Mouse (Mus musculus) CH12.LX (cell line): ENCODE data around the gene Csad. TPM values are rescaled to one million over a fixed set of nuclear protein-coding genes. Genes with fewer than 3 reads are reported as not detected.

Experiments used
- DNase-seq: peaks from one replicate; pipeline ENCODE4 v3.0.0-alpha.2; 2013; ENCODE audit errors: extremely low read depth
- H3K27ac ChIP-seq: 2 replicates; pipeline ENCODE4 v1.5.1; 2012; ENCODE audit warnings: low read depth, mild to moderate bottlenecking, control low read depth, moderate library complexity; ENCODE audit not compliant: insufficient read depth
- H3K27me3 ChIP-seq: replicated peaks from 2 replicates; pipeline ENCODE3; 2012; ENCODE audit warnings: inconsistent platforms
- H3K36me3 ChIP-seq, 2 experiments: replicated peaks in 1 of 2; 2 replicates each; pipeline versions ENCODE3 to v1.6.1; 2012; ENCODE audit warnings: inconsistent platforms in 1 of 2, low read length in 1 of 2, mild to moderate bottlenecking in 1 of 2, mixed read lengths in 1 of 2, moderate library complexity in 1 of 2; ENCODE audit not compliant: control insufficient read depth in 1 of 2, insufficient read depth in 1 of 2
- H3K4me1 ChIP-seq, 2 experiments: 2 replicates each; pipeline ENCODE4 v1.6.1; 2012; ENCODE audit warnings: inconsistent platforms in 1 of 2, moderate library complexity in 1 of 2; ENCODE audit not compliant: insufficient read depth in 2 of 2, control insufficient read depth in 1 of 2
- H3K4me2 ChIP-seq: 2 replicates; pipeline ENCODE4 v1.6.1; 2012; ENCODE audit warnings: low read depth, mild to moderate bottlenecking, control low read depth; ENCODE audit not compliant: poor library complexity, insufficient read depth, severe bottlenecking
- H3K4me3 ChIP-seq, 3 experiments: fragments of 150-350 bp in 1 of 3; sonication (generic) in 1 of 3; replicated peaks in 1 of 3; 2 replicates each; pipeline versions ENCODE3 to v1.5.1; 2011 to 2012; ENCODE audit warnings: low read depth in 2 of 3, low read length in 2 of 3, mild to moderate bottlenecking in 2 of 3, moderate library complexity in 2 of 3, control low read depth in 1 of 3, improper control_type of control experiment in 1 of 3, inconsistent platforms in 1 of 3, mixed read lengths in 1 of 3; ENCODE audit not compliant: poor library complexity in 1 of 3
- H3K79me2 ChIP-seq: replicated peaks from 2 replicates; pipeline ENCODE4 v1.6.1; 2012; ENCODE audit warnings: mild to moderate bottlenecking, moderate library complexity; ENCODE audit not compliant: control insufficient read depth, poor library complexity, insufficient read depth, severe bottlenecking; ENCODE audit errors: extremely low read depth
- H3K9ac ChIP-seq: 2 replicates; pipeline ENCODE4 v1.6.1; 2012; ENCODE audit warnings: low read depth, mild to moderate bottlenecking, control low read depth, moderate library complexity; ENCODE audit not compliant: insufficient read depth
- H3K9me3 ChIP-seq: replicated peaks from 2 replicates; pipeline ENCODE3; 2012; ENCODE audit warnings: low read length, inconsistent platforms, mixed read lengths
- CTCF ChIP-seq, 2 experiments: IDR thresholded peaks in 1 of 2; conservative IDR thresholded peaks in 1 of 2; 2 replicates each; pipeline ENCODE4 v1.5.1; 2011 to 2012; ENCODE audit warnings: low read depth in 2 of 2, low read length in 2 of 2, improper control_type of control experiment in 1 of 2, inconsistent platforms in 1 of 2, mild to moderate bottlenecking in 1 of 2, moderate library complexity in 1 of 2
- E2F4 ChIP-seq: IDR thresholded peaks from 2 replicates; pipeline ENCODE4 v1.6.1; 2011; ENCODE audit warnings: low read depth, low read length, improper control_type of control experiment; ENCODE audit not compliant: insufficient replicate concordance
- ETS1 ChIP-seq: conservative IDR thresholded peaks from 2 replicates; pipeline ENCODE4 v1.6.1; 2012; ENCODE audit warnings: low read depth, mild to moderate bottlenecking, inconsistent platforms, low read length, improper control_type of control experiment, moderate library complexity
- JUND ChIP-seq: conservative IDR thresholded peaks from 2 replicates; pipeline ENCODE4 v1.6.1; 2011; ENCODE audit warnings: low read depth, low read length, improper control_type of control experiment
- KAT2A ChIP-seq: IDR thresholded peaks from 2 replicates; pipeline ENCODE4 v1.6.1; 2012; ENCODE audit warnings: low read length, improper control_type of control experiment, inconsistent platforms; ENCODE audit not compliant: insufficient replicate concordance
- MEF2A ChIP-seq: IDR thresholded peaks from 2 replicates; pipeline ENCODE4 v1.6.1; 2014; ENCODE audit warnings: low read depth, mild to moderate bottlenecking, inconsistent platforms, low read length, improper control_type of control experiment, borderline replicate concordance
- MXI1 ChIP-seq: IDR thresholded peaks from 2 replicates; pipeline ENCODE4 v1.6.1; 2011; ENCODE audit warnings: mild to moderate bottlenecking, low read depth, low read length, improper control_type of control experiment
- MYC ChIP-seq: IDR thresholded peaks from 2 replicates; pipeline ENCODE4 v1.6.1; 2011; ENCODE audit warnings: low read depth, mild to moderate bottlenecking, improper control_type of control experiment, low read length
- NELFE ChIP-seq: IDR thresholded peaks from 2 replicates; pipeline ENCODE4 v1.6.1; 2011; ENCODE audit warnings: low read depth, low read length, improper control_type of control experiment
- NRF1 ChIP-seq: IDR thresholded peaks from 2 replicates; pipeline ENCODE4 v1.6.1; 2014; ENCODE audit warnings: low read depth, mild to moderate bottlenecking, inconsistent platforms, low read length, improper control_type of control experiment, moderate library complexity
- PAX5 ChIP-seq: IDR thresholded peaks from 2 replicates; pipeline ENCODE4 v1.6.1; 2012; ENCODE audit warnings: low read length, inconsistent platforms, mixed read lengths
- POLR2AphosphoS2 ChIP-seq: IDR thresholded peaks from 2 replicates; pipeline ENCODE4 v1.6.1; 2011; ENCODE audit warnings: low read depth, low read length, improper control_type of control experiment
- RAD21 ChIP-seq: IDR thresholded peaks from 2 replicates; pipeline ENCODE4 v1.6.1; 2011; ENCODE audit warnings: low read depth, mild to moderate bottlenecking, low read length, improper control_type of control experiment, moderate library complexity
- SIN3A ChIP-seq: IDR thresholded peaks from 2 replicates; pipeline ENCODE4 v1.6.1; 2012; ENCODE audit warnings: low read length, improper control_type of control experiment, inconsistent platforms
- SMC3 ChIP-seq: IDR thresholded peaks from 2 replicates; pipeline ENCODE4 v1.6.1; 2011; ENCODE audit warnings: low read depth, low read length, improper control_type of control experiment
- UBTF ChIP-seq: IDR thresholded peaks from 2 replicates; pipeline ENCODE4 v1.6.1; 2012; ENCODE audit warnings: low read depth, mild to moderate bottlenecking, inconsistent platforms, low read length, improper control_type of control experiment, moderate library complexity
- ZKSCAN1 ChIP-seq: IDR thresholded peaks from 2 replicates; pipeline ENCODE4 v1.6.1; 2012; ENCODE audit warnings: low read depth, inconsistent platforms, low read length, improper control_type of control experiment, borderline replicate concordance
- ZMIZ1 ChIP-seq: IDR thresholded peaks from 2 replicates; pipeline ENCODE4 v1.6.1; 2012; ENCODE audit warnings: low read depth, mild to moderate bottlenecking, inconsistent platforms, low read length, improper control_type of control experiment
- ZNF384 ChIP-seq: IDR thresholded peaks from 2 replicates; pipeline ENCODE4 v1.6.1; 2012; ENCODE audit warnings: low read depth, low read length, improper control_type of control experiment, inconsistent platforms
- dilution Hi-C: fragments of 300-500 bp; cut with MboI; formaldehyde crosslinking; loops from 2 replicates; pipeline ENCODE4 v1.14.3; 2020; ENCODE audit warnings: low sequenced_read_pairs; ENCODE audit not compliant: extremely low pct_unique_long_range_greater_than_20kb, extremely low pct_ligation_motif_present
- in situ Hi-C: fragments of 300-500 bp; cut with MboI; formaldehyde crosslinking; loops from 3 replicates; pipeline ENCODE4 v1.14.3; 2019; ENCODE audit warnings: low sequenced_read_pairs, low pct_ligation_motif_present, low pct_unique_long_range_greater_than_20kb, mixed read lengths
- polyA plus RNA-seq: library from polyadenylated mRNA; unstranded; fragments of >175 nt; gene quantifications from 2 replicates; pipeline ENCODE4 v1.2.1, GENCODE M21; 2012; ENCODE audit warnings: low read depth; ENCODE audit not compliant: insufficient read length
- total RNA-seq, 2 experiments: library from RNA; depleted of rRNA; stranded (reverse); fragments of 300-350 nt in 1 of 2; fragments of >200 nt in 1 of 2; gene quantifications; 2 replicates each; pipeline ENCODE4 v1.2.3; 2012 to 2014

Gene Csad
- total and polyA plus RNA-seq, 3 experiments = 3.7 to 4.7 (median 3.8) TPM

DNA sequence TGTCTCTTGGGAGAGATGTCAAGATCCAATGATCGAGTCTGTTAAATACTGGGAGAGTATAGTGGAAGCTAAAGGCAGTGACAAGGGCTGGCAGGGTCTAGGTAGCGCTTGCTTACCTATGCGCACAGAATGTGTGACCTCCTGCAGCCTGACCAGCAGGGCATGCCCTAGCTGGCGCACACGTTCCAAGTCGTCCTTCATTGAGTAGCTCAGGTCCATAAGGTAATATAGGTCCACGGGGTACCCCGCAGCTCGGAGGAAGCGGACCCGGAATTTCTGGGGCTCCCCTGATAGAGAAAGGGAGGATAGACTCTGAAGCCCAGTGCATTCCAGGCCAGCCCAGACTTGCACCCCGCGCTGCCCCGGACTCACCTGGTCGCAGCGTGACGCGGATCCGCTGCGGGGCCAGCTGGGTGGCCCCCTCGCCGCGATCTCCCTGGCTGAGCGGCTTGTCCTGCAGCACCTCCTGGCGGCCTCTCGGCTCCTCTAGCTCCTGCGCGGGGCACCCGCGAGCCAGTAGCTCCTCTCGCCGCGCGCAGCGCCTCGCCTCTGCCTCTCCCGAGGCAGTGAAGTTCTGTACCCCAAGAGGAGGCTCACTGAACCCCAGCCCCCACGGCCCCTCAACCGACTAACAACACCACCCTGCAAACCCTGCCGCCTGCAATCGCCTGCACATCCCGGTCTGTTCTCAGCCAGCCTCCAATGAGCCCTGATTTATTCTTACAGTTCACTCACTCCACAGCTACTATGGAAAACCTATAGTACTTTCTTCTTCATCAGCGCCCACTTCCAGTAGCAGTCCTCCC, 19.9 kb upstream of the Csad start:
- in situ Hi-C loops = no loop called here

DNA sequence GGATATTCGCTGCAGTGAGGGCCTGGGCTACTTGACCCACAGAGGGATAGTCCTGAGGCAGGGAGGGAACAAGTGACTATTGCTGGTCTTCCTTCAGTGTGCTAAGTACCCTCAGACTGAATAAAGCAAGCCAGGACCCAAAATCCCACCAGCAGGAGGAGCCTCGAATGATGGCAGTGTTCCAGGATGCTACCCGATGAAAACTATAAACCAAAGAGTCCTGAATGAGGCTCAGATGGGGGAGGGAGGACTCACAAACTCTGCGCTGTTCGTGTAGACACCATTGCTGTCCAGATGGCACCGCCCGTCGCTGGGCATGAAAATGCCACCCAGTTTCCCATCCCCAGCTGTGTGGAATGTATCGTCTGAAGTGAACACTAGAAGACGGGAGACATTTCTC, 17.9 kb upstream of the Csad start:
- no peak overlapping the region for H3K27ac ChIP-seq
- no peak overlapping the region for H3K4me2 ChIP-seq
- peaks cover 4% of the 10 kb centered on the region for H3K9me3 ChIP-seq
- in situ Hi-C loops = no loop called here
- no peak for DNase-seq
- dilution Hi-C loops = no loop called here
- peaks cover 14% of the 10 kb centered on the region for H3K27me3 ChIP-seq
- no peak overlapping the region for H3K4me3 ChIP-seq
- peaks cover 0 to 5% of the 10 kb centered on the region in 2 experiments for H3K36me3 ChIP-seq
- no peaks in the 10 kb centered on the region for H3K79me2 ChIP-seq
- TF ChIP-seq NELFE = no peak
- 0 out of 2 replicates have a peak, but pooled peaks have one; percentile 4 for TF ChIP-seq SMC3
- H3K9ac ChIP-seq = no peak overlapping the region
- peaks cover 4 to 13% of the 10 kb centered on the region in 2 experiments for H3K4me1 ChIP-seq

More for the DNA sequence above, 19.9 kb upstream of the Csad start:
- Histone ChIP-seq H3K9ac (no peak overlapping the region), H3K4me1 (peaks cover 4 to 13% of the 10 kb centered on the region in 2 experiments), H3K27ac (no peak overlapping the region), H3K27me3 (peaks cover 14% of the 10 kb centered on the region), H3K4me2 (no peak overlapping the region), H3K4me3 (no peak overlapping the region), H3K79me2 (no peaks in the 10 kb centered on the region), H3K36me3 (no peaks in the 10 kb centered on the region), H3K9me3 (peaks cover 4% of the 10 kb centered on the region)
- no peak for TF ChIP-seq E2F4
- TF ChIP-seq RAD21 = no peak
- TF ChIP-seq PAX5 = no peak
- TF ChIP-seq ETS1 = no peak
- no peak for TF ChIP-seq MYC
- 0 out of 2 replicates have a peak, but pooled peaks have one; percentile 7 for TF ChIP-seq MXI1
- no peak for TF ChIP-seq CTCF (conservative IDR thresholded peaks at IDR 0.05 in 1 of 2, IDR thresholded peaks at IDR 0.05 in 1 of 2; ENCODE audit: low read depth in 2 of 2, low read length in 2 of 2)
- DNase-seq = no peak
- dilution Hi-C loops = no loop called here

DNA sequence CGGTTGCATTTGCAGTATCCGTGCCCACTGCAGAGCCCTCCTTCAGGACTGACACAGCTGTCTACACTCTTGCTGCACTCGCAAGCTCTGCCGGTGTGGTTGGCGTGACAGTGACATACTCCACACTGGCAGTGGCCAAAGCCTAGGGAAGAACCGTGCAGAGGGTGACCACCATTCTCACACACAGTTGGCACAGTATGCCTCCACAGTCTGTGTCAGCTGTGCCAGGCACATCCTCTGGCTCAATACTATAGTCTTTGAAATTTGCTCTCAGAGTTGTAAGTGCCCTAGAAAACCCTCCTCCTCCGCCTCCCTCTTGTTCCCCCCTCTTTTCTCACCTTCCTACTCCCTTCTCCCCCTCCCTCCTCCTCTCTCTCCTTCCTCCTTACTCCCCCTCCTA, 12.8 kb upstream of the Csad start:
- H3K9me3 ChIP-seq = no peaks in the 10 kb centered on the region
- peaks cover 3% of the 10 kb centered on the region for H3K27me3 ChIP-seq
- H3K4me3 ChIP-seq = no peak overlapping the region
- in situ Hi-C loops = no loop called here
- no peak overlapping the region for H3K9ac ChIP-seq
- H3K79me2 ChIP-seq = no peaks in the 10 kb centered on the region
- no peak overlapping the region for H3K27ac ChIP-seq
- H3K4me1 ChIP-seq = peaks cover 5 to 23% of the 10 kb centered on the region in 2 experiments; a peak in 3 of 4 replicates
- no peak for TF ChIP-seq UBTF
- TF ChIP-seq PAX5 = no peak
- no peak for TF ChIP-seq MYC
- TF ChIP-seq ZNF384 = no peak
- no peak for TF ChIP-seq SIN3A
- no peak for TF ChIP-seq POLR2AphosphoS2
- TF ChIP-seq KAT2A = no peak
- TF ChIP-seq E2F4 = no peak
- TF ChIP-seq ZMIZ1 = no peak
- TF ChIP-seq ZKSCAN1 = no peak
- no peak for TF ChIP-seq JUND
- TF ChIP-seq MEF2A = no peak
- no peak for TF ChIP-seq NRF1
- H3K36me3 ChIP-seq = peaks cover 35 to 54% of the 10 kb centered on the region in 2 experiments
- DNase-seq = no peak
- dilution Hi-C loops = no loop called here
- H3K4me2 ChIP-seq = no peak overlapping the region
